Mouse (Mus musculus) cerebellum, postnatal 4 days (tissue): ENCODE measurements around the gene Kank4.
"Not testable (repeated sequence)": the region's sequence is repeated elsewhere in the genome, so short reads cannot be mapped to it uniquely, and the experiment has no call there.

Source experiments
- DNase-seq, 2 experiments: peaks; one replicate each; pipeline ENCODE4 v3.0.0; 2022; ENCODE audit warnings: low spot score in 2 of 2, mixed read lengths in 1 of 2

Gene Kank4

GRCm38 (mm10) chr4:98776721-98777427 lies 40.5 kb downstream of the Kank4 start:
- DNase-seq = no peak

GRCm38 (mm10) chr4:98773785-98774184 lies 43.6 kb downstream of the Kank4 start:
- no peak for DNase-seq

- DNase-seq = no peak
These were observed 49.9 kb downstream of the Kank4 start for GRCm38 (mm10) chr4:98767134-98768133.

GRCm38 (mm10) chr4:98758872-98759518 lies 58.3 kb downstream of the Kank4 start:
- no peak for DNase-seq

- peak in 1 of 2 experiments; percentile 39 for DNase-seq
These were observed 59.1 kb downstream of the Kank4 start for GRCm38 (mm10) chr4:98758012-98758821.

- DNase-seq = no peak
These were observed 61.2 kb downstream of the Kank4 start for GRCm38 (mm10) chr4:98756141-98756540.

GRCm38 (mm10) chr4:98754456-98754855 lies 62.9 kb downstream of the Kank4 start:
- no peak for DNase-seq

GRCm38 (mm10) chr4:98743906-98744210 lies 73.5 kb downstream of the Kank4 start:
- no peak for DNase-seq

- DNase-seq = no peak
These were observed 74.0 kb downstream of the Kank4 start for GRCm38 (mm10) chr4:98743209-98743905.

- DNase-seq = no peak
These were observed 77.6 kb downstream of the Kank4 start for GRCm38 (mm10) chr4:98739753-98740152.

- DNase-seq = no peak
These were observed 83.7 kb downstream of the Kank4 start for GRCm38 (mm10) chr4:98733660-98734059.

GRCm38 (mm10) chr4:98728716-98729115 lies 88.6 kb downstream of the Kank4 start:
- DNase-seq = no peak

GRCm38 (mm10) chr4:98727959-98728347 lies 89.4 kb downstream of the Kank4 start:
- DNase-seq = no peak

GRCm38 (mm10) chr4:98727295-98727958 lies 89.9 kb downstream of the Kank4 start:
- no peak for DNase-seq

GRCm38 (mm10) chr4:98726590-98727237 lies 90.6 kb downstream of the Kank4 start, which contains the start of gene L1td1:
L1td1 (plus strand) TSS chr4:98726734.
- no peak for DNase-seq

- no peak for DNase-seq
These were observed 91.9 kb downstream of the Kank4 start for GRCm38 (mm10) chr4:98725439-98725838.

GRCm38 (mm10) chr4:98724682-98725081 lies 92.7 kb downstream of the Kank4 start:
- DNase-seq = not testable (repeated sequence)

GRCm38 (mm10) chr4:98722454-98722853 lies 94.9 kb downstream of the Kank4 start:
- DNase-seq = peak; percentile 49 to 74

GRCm38 (mm10) chr4:98718547-98718917 lies 98.8 kb downstream of the Kank4 start:
- no peak for DNase-seq
